Mouse (Mus musculus): ENCODE data around the gene Mpv17l2.

DNA sequence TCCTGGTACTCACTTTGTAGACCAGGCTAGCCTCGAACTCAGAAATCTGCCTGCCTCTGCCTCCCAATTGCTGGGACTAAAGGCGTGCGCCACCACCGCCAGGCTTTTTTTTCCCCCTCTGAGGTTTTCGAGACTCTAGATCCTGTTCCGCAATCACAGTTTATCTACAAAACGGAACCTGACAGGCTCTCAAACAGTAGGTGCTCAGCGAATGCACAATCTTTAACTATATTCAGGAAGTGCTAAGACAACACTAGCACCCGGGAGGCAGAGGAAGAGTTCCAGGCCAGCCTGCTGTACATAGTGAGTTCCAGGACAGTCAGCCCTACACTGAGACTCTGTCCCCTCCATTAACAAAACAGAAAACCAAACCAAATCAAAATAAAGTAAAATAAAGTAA lies 4.6 kb upstream of the Mpv17l2 start:
- no peak for TF ChIP-seq GATA1 (IDR thresholded peaks at IDR 0.05; ENCODE audit: borderline replicate concordance, low read length)
- no peak for TF ChIP-seq FLI1 (IDR thresholded peaks at IDR 0.05; ENCODE audit: low read length)

All from megakaryocyte, embryonic 14.5 days (primary cell).